Mouse (Mus musculus): ENCODE results near the gene Prr12. TPM values are rescaled to one million over a fixed set of nuclear protein-coding genes. Genes with fewer than 3 reads are reported as not detected.

Prr12 gene
- polyA plus RNA-seq, 1 experiment from 2014 or later: 15.0 TPM

DNA sequence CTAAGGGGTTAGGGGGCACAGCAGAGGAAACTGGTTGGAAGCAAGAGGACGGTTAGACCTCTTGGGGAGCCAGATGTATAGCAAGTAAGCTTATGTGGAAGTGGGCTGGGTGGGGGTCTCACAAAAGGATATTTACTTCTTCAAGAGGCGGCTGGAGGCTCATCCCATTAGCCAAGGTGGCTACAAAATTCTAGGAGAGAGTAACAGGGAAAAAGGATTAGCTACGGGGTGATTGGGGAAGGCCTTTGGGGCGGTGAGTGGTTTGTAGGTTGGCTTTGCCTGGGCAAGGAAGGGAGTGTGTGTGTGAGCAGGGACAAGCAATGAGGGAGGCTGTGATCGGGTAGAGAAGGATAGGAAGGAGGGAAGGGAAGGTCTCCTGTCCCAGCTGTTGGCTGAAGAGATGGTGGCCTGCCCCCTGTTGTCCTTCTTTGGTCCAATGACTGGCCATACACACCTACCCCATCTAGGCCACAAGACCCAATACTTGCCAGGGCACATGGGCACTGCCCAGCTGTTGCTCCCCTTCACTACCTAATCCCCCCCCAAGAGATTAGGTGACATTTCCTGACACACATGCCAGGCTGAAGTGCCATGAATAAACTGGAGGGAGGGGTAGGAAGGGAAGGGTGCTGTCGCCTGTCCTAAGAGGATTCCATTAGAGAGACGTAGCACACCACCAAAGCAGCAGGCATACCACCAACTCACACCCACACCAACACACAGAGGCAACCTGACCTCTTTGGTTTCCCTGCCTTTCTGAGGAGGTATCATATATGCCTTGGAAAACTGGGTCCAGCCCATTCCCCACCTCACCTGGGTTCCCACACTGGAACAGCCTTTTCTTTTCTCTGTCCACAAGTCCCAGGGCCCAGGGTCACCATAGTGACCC, 68.5 kb downstream of the Prr12 start:
- H3K4me2 ChIP-seq (ENCODE audit: low read length): peak overlapping the region; percentile 68
- H3K27me3 ChIP-seq (replicated peaks; ENCODE audit: control insufficient read depth, insufficient read depth, low read length): no peaks in the 10 kb centered on the region
- no peaks in the 10 kb centered on the region for H3K9me3 ChIP-seq (ENCODE audit: control insufficient read depth, low read length)
- peak overlapping the region; percentile 99 for H3K4me3 ChIP-seq (ENCODE audit: low read depth, low read length)
- H3K36me3 ChIP-seq (ENCODE audit: control insufficient read depth, insufficient read depth, low read length): peaks cover 38% of the 10 kb centered on the region
- H3K27ac ChIP-seq (ENCODE audit: low read depth): no peak overlapping the region
- H3K4me1 ChIP-seq (replicated peaks; ENCODE audit: control insufficient read depth, insufficient read depth, low read length): peaks cover 22% of the 10 kb centered on the region
- DNase-seq (ENCODE audit: low spot score): no peak
- WGBS: 78% methylated on average over 7 of the region's 7 CpGs
- no peak for ATAC-seq (replicated peaks; ENCODE audit: low FRiP score, low TSS enrichment, low read depth)
- H3K9ac ChIP-seq (ENCODE audit: low read length): no peak overlapping the region

GRCm38 (mm10) chr7:44983085-44983484, 69.6 kb downstream of the Prr12 start:
- Histone ChIP-seq H3K9me3 (ENCODE audit: control insufficient read depth, low read length) (no peaks in the 10 kb centered on the region), H3K36me3 (ENCODE audit: control insufficient read depth, insufficient read depth, low read length) (peaks cover 49% of the 10 kb centered on the region), H3K9ac (ENCODE audit: low read length) (no peak overlapping the region), H3K27me3 (replicated peaks; ENCODE audit: control insufficient read depth, insufficient read depth, low read length) (no peaks in the 10 kb centered on the region), H3K27ac (ENCODE audit: low read depth) (no peak overlapping the region), H3K4me2 (ENCODE audit: low read length) (no peak overlapping the region), H3K4me3 (ENCODE audit: low read depth, low read length) (no peak overlapping the region), H3K4me1 (replicated peaks; ENCODE audit: control insufficient read depth, insufficient read depth, low read length) (peaks cover 17% of the 10 kb centered on the region)
- peak; percentile 96 for DNase-seq (ENCODE audit: low spot score)
- no peak for ATAC-seq (replicated peaks; ENCODE audit: low FRiP score, low TSS enrichment, low read depth)
- 32% methylated on average over 6 of the region's 6 CpGs for WGBS

DNA sequence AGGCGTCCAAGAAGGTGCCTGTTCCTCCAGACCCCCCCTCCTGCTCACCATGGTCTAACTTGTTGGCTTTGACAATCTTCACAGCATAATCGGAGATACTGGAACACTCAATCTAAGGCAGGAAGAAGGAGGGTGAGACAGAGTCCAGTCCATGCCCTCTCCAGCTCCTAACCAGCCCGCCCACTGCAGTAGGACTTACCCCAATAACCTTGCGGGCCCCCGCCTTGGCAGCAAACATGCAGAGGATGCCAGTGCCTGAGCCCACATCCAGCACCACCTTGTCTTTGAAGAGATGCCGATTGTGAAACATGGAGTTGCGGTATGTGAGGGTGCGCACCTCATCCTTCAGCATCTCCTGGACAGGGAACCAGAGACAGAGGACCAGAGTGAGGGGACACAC, 71.1 kb downstream of the Prr12 start:
- H3K4me1 ChIP-seq (replicated peaks; ENCODE audit: control insufficient read depth, insufficient read depth, low read length): peaks cover 16% of the 10 kb centered on the region; the same call in 1 of the 2 replicates
- ATAC-seq (replicated peaks; ENCODE audit: low FRiP score, low TSS enrichment, low read depth) (no peak), DNase-seq (ENCODE audit: low spot score) (no peak)
- H3K4me3 ChIP-seq (ENCODE audit: low read depth, low read length): no peak overlapping the region
- WGBS: 96% methylated on average over 8 of the region's 8 CpGs
- H3K27ac ChIP-seq (ENCODE audit: low read depth): no peak overlapping the region
- H3K4me2 ChIP-seq (ENCODE audit: low read length): no peak overlapping the region
- peaks cover 65% of the 10 kb centered on the region for H3K36me3 ChIP-seq (ENCODE audit: control insufficient read depth, insufficient read depth, low read length)
- no peaks in the 10 kb centered on the region for H3K9me3 ChIP-seq (ENCODE audit: control insufficient read depth, low read length)
- H3K9ac ChIP-seq (ENCODE audit: low read length): no peak overlapping the region
- H3K27me3 ChIP-seq (replicated peaks; ENCODE audit: control insufficient read depth, insufficient read depth, low read length): no peaks in the 10 kb centered on the region

GRCm38 (mm10) chr7:44978300-44978699, 74.4 kb downstream of the Prr12 start:
- Histone ChIP-seq H3K27ac (ENCODE audit: low read depth) (no peak overlapping the region), H3K9me3 (ENCODE audit: control insufficient read depth, low read length) (no peaks in the 10 kb centered on the region), H3K9ac (ENCODE audit: low read length) (no peak overlapping the region), H3K4me3 (ENCODE audit: low read depth, low read length) (no peak overlapping the region), H3K4me2 (ENCODE audit: low read length) (no peak overlapping the region), H3K4me1 (replicated peaks; ENCODE audit: control insufficient read depth, insufficient read depth, low read length) (peaks cover 8% of the 10 kb centered on the region; the same call in 1 of the 2 replicates), H3K36me3 (ENCODE audit: control insufficient read depth, insufficient read depth, low read length) (peaks cover 67% of the 10 kb centered on the region), H3K27me3 (replicated peaks; ENCODE audit: control insufficient read depth, insufficient read depth, low read length) (no peaks in the 10 kb centered on the region)
- DNase-seq (ENCODE audit: low spot score) (no peak), ATAC-seq (replicated peaks; ENCODE audit: low FRiP score, low TSS enrichment, low read depth) (no peak)
- 94% methylated on average over 3 of the region's 3 CpGs for WGBS

Small RNAs within 50 kb of the gene (microRNA-seq; reads per million reads assigned to microRNA genes)
- 0.76 reads per million for gene Mir7054

Other genes with a start within 250 kb of the Prr12 start
- gene Nup62, start 236.8 kb downstream of the Prr12 start, polyA plus RNA-seq (2014; fragmentation: Nextera tagmentation; extraction: Ambion mirVana): 65.8 and 68.8 TPM in 2 replicates
- 2.0 TPM in 2 replicates for gene Il4i1, start 236.5 kb downstream of the Prr12 start, polyA plus RNA-seq (2014; fragmentation: Nextera tagmentation; extraction: Ambion mirVana)
- gene Atf5, start 236.2 kb downstream of the Prr12 start, polyA plus RNA-seq (2014; fragmentation: Nextera tagmentation; extraction: Ambion mirVana): 2.4 and 3.0 TPM in 2 replicates
- 63.7 and 68.0 TPM in 2 replicates for gene Akt1s1, start 203.9 kb downstream of the Prr12 start, polyA plus RNA-seq (2014; fragmentation: Nextera tagmentation; extraction: Ambion mirVana)
- 72.4 and 74.8 TPM in 2 replicates for gene Tbc1d17, start 203.8 kb downstream of the Prr12 start, polyA plus RNA-seq (2014; fragmentation: Nextera tagmentation; extraction: Ambion mirVana)
- gene Pnkp, start 195.7 kb downstream of the Prr12 start, polyA plus RNA-seq (2014; fragmentation: Nextera tagmentation; extraction: Ambion mirVana): 26.4 and 29.7 TPM in 2 replicates
- 318 and 338 TPM in 2 replicates for gene Ptov1, start 183.1 kb downstream of the Prr12 start, polyA plus RNA-seq (2014; fragmentation: Nextera tagmentation; extraction: Ambion mirVana)
- gene Med25, start 160.2 kb downstream of the Prr12 start, polyA plus RNA-seq (2014; fragmentation: Nextera tagmentation; extraction: Ambion mirVana): 66.2 and 75.8 TPM in 2 replicates
- gene Fuz, start 156.8 kb downstream of the Prr12 start, polyA plus RNA-seq (2014; fragmentation: Nextera tagmentation; extraction: Ambion mirVana): 17.8 and 19.7 TPM in 2 replicates
- gene Ap2a1, start 123.4 kb downstream of the Prr12 start, polyA plus RNA-seq (2014; fragmentation: Nextera tagmentation; extraction: Ambion mirVana): 62.9 and 68.3 TPM in 2 replicates
- gene Tsks, start 109.7 kb downstream of the Prr12 start, polyA plus RNA-seq (2014; fragmentation: Nextera tagmentation; extraction: Ambion mirVana): not detected in 2 replicates
- gene Cpt1c, start 78.0 kb downstream of the Prr12 start, polyA plus RNA-seq (2014; fragmentation: Nextera tagmentation; extraction: Ambion mirVana): 21.9 and 24.7 TPM in 2 replicates
- 208 and 211 TPM in 2 replicates for gene Prmt1, start 66.3 kb downstream of the Prr12 start, polyA plus RNA-seq (2014; fragmentation: Nextera tagmentation; extraction: Ambion mirVana)
- gene Irf3, start 55.2 kb downstream of the Prr12 start, polyA plus RNA-seq (2014; fragmentation: Nextera tagmentation; extraction: Ambion mirVana): 84.3 and 91.7 TPM in 2 replicates
- gene Bcl2l12, start 54.2 kb downstream of the Prr12 start, polyA plus RNA-seq (2014; fragmentation: Nextera tagmentation; extraction: Ambion mirVana): 54.3 and 55.2 TPM in 2 replicates
- gene Scaf1, start 36.5 kb downstream of the Prr12 start, polyA plus RNA-seq (2014; fragmentation: Nextera tagmentation; extraction: Ambion mirVana): 45.3 and 49.4 TPM in 2 replicates
- 69.1 and 70.2 TPM in 2 replicates for gene Rras, start 34.9 kb downstream of the Prr12 start, polyA plus RNA-seq (2014; fragmentation: Nextera tagmentation; extraction: Ambion mirVana)
- 57.2 and 63.0 TPM in 2 replicates for gene Nosip, start 9.5 kb upstream of the Prr12 start, polyA plus RNA-seq (2014; fragmentation: Nextera tagmentation; extraction: Ambion mirVana)
- gene Prrg2, start 9.8 kb upstream of the Prr12 start, polyA plus RNA-seq (2014; fragmentation: Nextera tagmentation; extraction: Ambion mirVana): 21.8 and 24.0 TPM in 2 replicates
- 313 and 323 TPM in 2 replicates for gene Rcn3, start 39.3 kb upstream of the Prr12 start, polyA plus RNA-seq (2014; fragmentation: Nextera tagmentation; extraction: Ambion mirVana)
- 64.1 and 65.1 TPM in 2 replicates for gene Fcgrt, start 51.0 kb upstream of the Prr12 start, polyA plus RNA-seq (2014; fragmentation: Nextera tagmentation; extraction: Ambion mirVana)
- gene Rps11, start 71.6 kb upstream of the Prr12 start, polyA plus RNA-seq (2014; fragmentation: Nextera tagmentation; extraction: Ambion mirVana): 1,923 and 1,961 TPM in 2 replicates
- 1,687 and 1,710 TPM in 2 replicates for gene Rpl13a, start 75.9 kb upstream of the Prr12 start, polyA plus RNA-seq (2014; fragmentation: Nextera tagmentation; extraction: Ambion mirVana)
- 0.72 and 0.81 TPM in 2 replicates for gene Gm45713, start 83.3 kb upstream of the Prr12 start, polyA plus RNA-seq (2014; fragmentation: Nextera tagmentation; extraction: Ambion mirVana)
- gene Flt3l, start 83.6 kb upstream of the Prr12 start, polyA plus RNA-seq (2014; fragmentation: Nextera tagmentation; extraction: Ambion mirVana): 1.3 and 2.1 TPM in 2 replicates
- gene Pih1d1, start 101.4 kb upstream of the Prr12 start, polyA plus RNA-seq (2014; fragmentation: Nextera tagmentation; extraction: Ambion mirVana): 108 and 113 TPM in 2 replicates
- 50.9 and 66.6 TPM in 2 replicates for gene Aldh16a1, start 101.7 kb upstream of the Prr12 start, polyA plus RNA-seq (2014; fragmentation: Nextera tagmentation; extraction: Ambion mirVana)
- gene Slc17a7, start 111.1 kb upstream of the Prr12 start, polyA plus RNA-seq (2014; fragmentation: Nextera tagmentation; extraction: Ambion mirVana): 0.07 TPM in 1 of 2 replicates, not detected in the other
- gene Gfy, start 126.7 kb upstream of the Prr12 start, polyA plus RNA-seq (2014; fragmentation: Nextera tagmentation; extraction: Ambion mirVana): not detected in 2 replicates
- not detected in 2 replicates for gene Pth2, start 128.1 kb upstream of the Prr12 start, polyA plus RNA-seq (2014; fragmentation: Nextera tagmentation; extraction: Ambion mirVana)
- 0.43 and 0.73 TPM in 2 replicates for gene Ccdc155, start 152.0 kb upstream of the Prr12 start, polyA plus RNA-seq (2014; fragmentation: Nextera tagmentation; extraction: Ambion mirVana)
- 0.80 and 1.0 TPM in 2 replicates for gene Dkkl1, start 159.3 kb upstream of the Prr12 start, polyA plus RNA-seq (2014; fragmentation: Nextera tagmentation; extraction: Ambion mirVana)
- gene Tead2, start 162.9 kb upstream of the Prr12 start, polyA plus RNA-seq (2014; fragmentation: Nextera tagmentation; extraction: Ambion mirVana): 129 and 139 TPM in 2 replicates
- gene Cd37, start 186.2 kb upstream of the Prr12 start, polyA plus RNA-seq (2014; fragmentation: Nextera tagmentation; extraction: Ambion mirVana): 2.6 and 3.0 TPM in 2 replicates
- gene Slc6a16, start 188.2 kb upstream of the Prr12 start, polyA plus RNA-seq (2014; fragmentation: Nextera tagmentation; extraction: Ambion mirVana): 0.24 TPM in 1 of 2 replicates, not detected in the other
- not detected in 2 replicates for gene Slc6a21, start 224.6 kb upstream of the Prr12 start, polyA plus RNA-seq (2014; fragmentation: Nextera tagmentation; extraction: Ambion mirVana)

Measured in intestine, embryonic 14.5 days (tissue).